Mouse (Mus musculus) liver, embryonic 14.5 days (tissue): ENCODE results near the gene Nup153.

Experiments used
- CTCF ChIP-seq: IDR thresholded peaks from 2 replicates; pipeline ENCODE4 v1.5.1; 2016; ENCODE audit warnings: antibody characterized with exemption, low read depth, control low read depth
- EP300 ChIP-seq: IDR thresholded peaks from 2 replicates; pipeline ENCODE4 v1.6.1; 2016; ENCODE audit warnings: antibody characterized with exemption, low read depth

- TF ChIP-seq CTCF: no peak
- no peak for TF ChIP-seq EP300
Observed at GRCm38 (mm10) chr13:46727038-46727836, 503 bp downstream of the Nup153 start.
